Mouse (Mus musculus) ovary, adult 18-20 months (tissue): Measurements from ENCODE around the gene Cyp2d22.
A peak's percentile ranks its signal among the peaks of the same experiment; 100 is the strongest.
"Not testable (repeated sequence)": the region's sequence is repeated elsewhere in the genome, so short reads cannot be mapped to it uniquely, and the experiment has no call there.

Experiments
- DNase-seq: peaks from one replicate; pipeline ENCODE4 v3.0.0; 2022; ENCODE audit warnings: low spot score, mixed read lengths

The Cyp2d22 gene

GRCm38 (mm10) chr15:82376393-82377138, 3.5 kb downstream of the Cyp2d22 start:
- peak; percentile 44 for DNase-seq

DNA sequence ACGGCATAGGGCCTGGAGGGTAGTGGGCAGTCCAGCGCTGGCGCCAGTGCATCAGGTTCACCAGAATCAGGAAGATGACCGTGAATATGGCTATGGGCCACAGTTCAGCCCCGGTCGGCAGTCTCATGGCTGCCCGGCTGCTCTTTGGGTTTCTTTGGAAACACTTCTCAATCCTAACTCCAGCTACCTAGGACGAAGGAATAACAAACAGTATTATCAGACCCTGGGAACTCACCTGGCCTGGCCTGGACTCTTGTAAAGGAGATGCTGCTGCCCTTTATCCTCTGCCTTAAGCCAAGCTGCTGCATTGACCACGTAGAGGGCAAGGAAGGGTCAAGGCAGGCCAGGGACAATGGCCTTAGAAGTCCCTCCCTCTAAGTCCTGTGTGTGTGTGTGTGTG, 4.2 kb downstream of the Cyp2d22 start:
- no peak for DNase-seq

- no peak for DNase-seq
Observed at GRCm38 (mm10) chr15:82374437-82374836, 5.6 kb downstream of the Cyp2d22 start.

- no peak for DNase-seq
Observed at GRCm38 (mm10) chr15:82372991-82373390, 7.1 kb downstream of the Cyp2d22 start.

DNA sequence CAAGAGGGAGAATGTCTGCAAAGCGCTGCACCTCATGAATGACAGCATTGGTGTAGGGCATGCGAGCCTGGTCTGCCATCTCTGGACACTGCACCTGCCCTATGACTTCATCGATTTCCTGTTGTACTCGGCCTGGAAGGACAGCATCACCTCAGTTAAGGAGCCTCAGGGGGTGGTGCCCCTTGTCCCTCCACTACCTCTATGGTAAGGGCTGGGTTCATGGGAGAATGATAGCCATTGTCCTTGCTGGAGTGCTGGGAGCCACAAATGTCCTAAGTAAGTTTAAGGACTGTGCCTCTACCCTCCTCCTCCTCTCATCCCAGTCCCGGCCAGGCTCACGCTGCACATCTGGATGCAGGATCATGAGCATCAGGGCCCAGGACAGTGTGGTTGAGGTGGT, 7.6 kb downstream of the Cyp2d22 start:
- DNase-seq = no peak

DNA sequence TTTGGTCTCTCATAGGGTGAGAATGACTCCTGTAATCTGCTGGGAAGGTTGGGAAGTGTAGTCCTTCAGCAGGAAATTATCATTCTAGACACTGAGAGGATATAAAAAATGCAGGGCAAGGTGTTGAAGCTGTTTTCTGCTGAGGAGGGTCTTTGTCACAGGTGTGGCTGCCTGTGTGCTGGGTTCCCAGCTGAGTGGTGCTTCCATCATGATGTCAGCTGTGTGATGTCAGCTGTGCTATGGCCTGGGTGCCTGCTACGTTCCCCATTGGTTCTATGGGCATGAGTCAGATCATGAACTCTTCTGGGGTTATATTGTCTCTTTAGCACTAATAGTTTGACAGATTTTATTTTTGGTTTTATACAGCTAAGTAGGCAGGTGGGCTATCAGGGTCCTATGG, 11.2 kb downstream of the Cyp2d22 start:
- DNase-seq = no peak

- DNase-seq = no peak
Observed at GRCm38 (mm10) chr15:82368146-82368545, 11.9 kb downstream of the Cyp2d22 start.

- not testable (repeated sequence) for DNase-seq
Observed at GRCm38 (mm10) chr15:82364561-82364960, 15.5 kb downstream of the Cyp2d22 start.

- DNase-seq = not testable (repeated sequence)
Observed at GRCm38 (mm10) chr15:82363801-82364200, 16.3 kb downstream of the Cyp2d22 start.

GRCm38 (mm10) chr15:82362234-82362633, 17.8 kb downstream of the Cyp2d22 start:
- no peak for DNase-seq

GRCm38 (mm10) chr15:82361459-82362018, 18.5 kb downstream of the Cyp2d22 start:
- peak; percentile 22 for DNase-seq

- DNase-seq = no peak
Observed at GRCm38 (mm10) chr15:82358431-82359260, 21.4 kb downstream of the Cyp2d22 start.

DNA sequence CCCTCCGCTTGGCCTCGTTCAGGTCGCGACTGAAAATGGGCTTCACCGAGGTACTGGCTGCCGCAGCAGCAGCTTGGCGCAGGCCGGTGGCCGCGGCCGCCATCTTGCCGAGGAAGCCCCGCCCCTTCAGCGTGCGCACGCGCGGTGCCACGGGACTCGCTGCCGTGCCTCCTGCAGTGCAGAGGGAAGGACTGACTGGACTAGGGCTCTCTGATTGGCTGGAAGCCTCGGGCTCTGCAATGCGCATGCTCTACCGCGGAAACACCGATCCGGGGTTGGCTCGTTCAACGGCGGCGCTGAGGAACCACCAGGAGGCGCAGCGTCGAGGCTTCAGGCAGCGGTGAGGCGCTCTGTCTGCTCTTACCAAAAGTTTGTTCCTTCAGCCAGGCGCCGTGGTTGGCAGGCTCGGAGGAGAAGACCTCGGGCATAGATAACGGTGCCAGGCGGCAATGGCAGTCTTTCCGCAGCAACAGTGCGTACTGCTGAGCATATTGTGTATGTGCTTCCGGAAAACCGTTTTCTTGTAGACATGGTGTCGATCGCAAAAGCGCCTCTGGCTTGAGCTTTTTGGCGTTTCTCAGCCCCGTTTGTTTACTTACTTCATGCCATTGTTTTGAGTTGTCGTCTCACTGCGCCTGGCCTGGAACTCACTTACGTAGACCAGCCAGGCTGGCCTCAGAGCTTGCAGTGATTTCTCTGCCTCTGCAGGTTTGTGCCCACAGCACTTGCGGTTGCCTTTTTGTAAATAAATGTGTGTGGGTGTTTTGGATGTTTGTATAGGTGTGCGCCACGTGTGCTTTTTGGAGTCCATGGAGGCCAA, 25.7 kb downstream of the Cyp2d22 start, which contains the start of gene Ndufa6:
TSS of gene Ndufa6 (minus strand) at position 197 of the 820 bp plus-strand sequence.
- DNase-seq = peak; percentile 98

GRCm38 (mm10) chr15:82353745-82354113, 26.3 kb downstream of the Cyp2d22 start:
- DNase-seq = no peak

DNA sequence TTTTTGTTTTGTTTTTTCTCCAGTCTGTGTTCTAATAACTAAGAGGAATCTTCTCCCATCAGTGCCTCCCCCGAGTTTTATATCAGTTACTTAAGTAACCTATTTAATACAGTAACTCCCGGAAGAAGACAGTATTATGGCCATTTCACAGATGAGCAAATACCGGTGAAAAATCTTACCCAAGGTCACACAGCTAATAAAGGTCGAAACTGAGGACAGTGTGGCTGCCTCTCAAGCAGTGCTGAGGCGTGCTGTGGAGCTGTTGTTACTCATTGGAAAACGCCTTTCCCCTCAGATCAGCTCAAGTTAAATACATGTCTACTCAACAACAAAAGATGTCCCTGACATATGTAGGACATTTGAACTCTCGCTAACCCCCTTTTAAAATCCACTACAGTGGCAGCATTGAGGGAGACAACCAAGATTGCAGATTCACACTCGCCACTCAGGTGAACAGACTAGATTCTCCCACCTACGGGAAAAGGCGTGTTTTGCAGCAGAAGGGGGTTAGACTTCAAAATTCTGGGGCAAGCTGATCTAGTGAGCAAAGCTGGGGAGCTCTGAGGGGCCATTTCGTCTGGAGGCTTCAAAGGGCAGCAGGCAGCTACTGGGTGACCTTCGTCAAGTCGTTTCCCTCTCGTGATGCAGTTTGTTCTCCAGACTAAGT, 26.8 kb downstream of the Cyp2d22 start:
- no peak for DNase-seq

DNA sequence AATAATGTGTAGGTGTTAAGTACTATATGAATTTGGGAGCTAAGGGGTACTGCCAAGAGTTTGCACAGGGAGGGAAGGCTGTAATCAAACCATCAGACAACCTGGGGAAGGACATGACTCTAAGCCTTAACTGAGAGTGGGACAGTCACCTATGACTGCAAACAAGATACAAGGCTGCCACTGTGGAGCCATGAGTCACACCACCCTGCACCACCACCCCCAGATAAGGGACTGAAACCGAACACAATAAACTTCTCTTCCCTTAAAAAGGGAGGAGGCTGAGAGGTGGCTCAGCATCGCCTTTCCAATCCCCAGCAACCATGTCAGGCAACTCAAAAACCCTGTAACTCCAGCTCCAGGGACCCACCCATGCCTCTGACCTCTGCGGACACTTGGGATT, 28.6 kb downstream of the Cyp2d22 start:
- no peak for DNase-seq

DNA sequence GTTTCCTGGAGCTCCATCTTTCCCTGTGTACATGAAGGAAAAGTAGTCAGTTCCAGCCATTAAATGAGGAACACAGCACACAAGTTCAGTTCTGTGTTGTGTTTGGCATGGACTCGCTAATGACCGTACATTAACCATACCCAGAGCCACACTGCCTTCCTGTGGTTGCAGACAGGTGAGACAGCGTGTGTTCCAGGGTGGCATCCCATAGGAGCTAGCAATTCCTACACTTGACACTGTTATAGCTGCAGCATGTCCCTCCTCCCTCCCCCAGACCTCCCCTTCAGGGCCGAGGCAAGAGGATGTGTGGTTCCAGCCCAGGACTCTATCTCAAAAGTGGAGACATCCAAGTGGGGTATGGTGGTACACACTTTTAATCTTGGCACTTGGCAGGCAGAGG, 29.7 kb downstream of the Cyp2d22 start:
- DNase-seq = no peak

GRCm38 (mm10) chr15:82348999-82349341, 31.1 kb downstream of the Cyp2d22 start:
- DNase-seq = no peak

DNA sequence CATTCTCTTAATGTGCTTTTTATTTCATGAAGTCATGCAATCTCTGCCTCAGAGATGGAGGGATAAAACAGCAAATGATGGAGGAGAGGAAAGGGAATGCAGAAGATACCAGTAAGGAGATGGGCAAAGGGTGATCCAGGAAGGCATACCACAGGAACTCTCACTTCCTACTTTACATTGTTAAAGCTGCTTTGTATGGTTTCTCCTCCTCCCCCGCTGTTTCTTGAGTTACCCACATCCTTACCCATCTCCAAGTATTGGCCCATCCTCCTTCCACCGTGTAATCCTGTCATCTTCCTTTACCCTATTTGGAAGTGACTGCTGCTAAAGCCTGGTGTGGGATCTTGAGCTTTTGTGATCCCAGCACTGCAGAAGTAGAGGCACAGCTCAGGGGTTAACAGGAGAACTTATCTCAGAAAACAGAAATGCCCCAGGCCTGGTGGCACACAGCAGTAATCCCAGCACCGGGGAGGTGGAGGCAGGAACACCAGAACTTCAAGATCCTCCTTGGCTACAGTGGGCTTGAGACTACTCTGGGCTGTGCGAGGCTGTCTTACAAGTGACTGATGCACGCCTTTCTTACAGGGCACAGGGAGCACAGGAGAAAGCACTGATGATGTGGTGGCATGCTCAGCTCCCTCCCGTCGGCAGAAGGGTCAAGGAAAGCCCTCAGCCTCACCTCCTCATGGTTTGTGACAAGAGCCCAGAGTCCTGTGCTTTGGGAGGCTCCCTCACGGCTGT, 31.6 kb downstream of the Cyp2d22 start:
- no peak for DNase-seq

DNA sequence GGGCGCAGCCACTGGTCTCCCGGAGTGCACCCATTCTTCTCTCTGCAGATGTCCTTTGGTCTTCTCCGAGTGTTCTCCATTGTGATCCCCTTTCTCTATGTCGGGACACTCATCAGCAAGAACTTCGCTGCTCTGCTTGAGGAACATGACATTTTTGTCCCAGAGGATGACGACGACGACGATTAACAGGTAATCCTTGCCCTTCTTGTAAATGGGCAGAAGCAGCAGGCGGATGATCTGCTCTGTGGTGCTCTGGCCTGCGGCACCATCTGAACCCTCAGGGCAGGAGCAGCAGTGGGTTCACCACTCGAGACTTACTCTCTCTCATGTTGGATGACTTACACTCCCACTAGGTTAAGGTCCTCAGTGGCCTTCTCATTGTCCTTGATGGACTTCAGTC, 32.2 kb downstream of the Cyp2d22 start:
- DNase-seq = no peak

GRCm38 (mm10) chr15:82347303-82347676, 32.8 kb downstream of the Cyp2d22 start:
- DNase-seq = no peak
